Mouse (Mus musculus) neural tube, embryonic 13.5 days (tissue): ENCODE results near the gene Entr1. TPM values are rescaled to one million over a fixed set of nuclear protein-coding genes. Genes with fewer than 3 reads are reported as not detected.

Source experiments
- ATAC-seq: fragments of 200-750 bp; cut with Nextera tagmentation; 2 replicates; pipeline ENCODE4 v1.8.0; 2017; ENCODE audit warnings: low read depth, mild to moderate bottlenecking, moderate TSS enrichment, moderate library complexity
- H3K27ac ChIP-seq: fragments of 300-500 bp; sonication (generic); replicated peaks from 2 replicates; pipeline ENCODE4 v1.5.1; 2015; ENCODE audit warnings: moderate library complexity, mild to moderate bottlenecking, inconsistent platforms
- H3K27me3 ChIP-seq: fragments of 300-500 bp; sonication (generic); 2 replicates; pipeline ENCODE4 v1.6.1; 2015; ENCODE audit warnings: mild to moderate bottlenecking, inconsistent platforms
- H3K36me3 ChIP-seq: fragments of 300-500 bp; sonication (generic); 2 replicates; pipeline ENCODE4 v1.6.1; 2015; ENCODE audit warnings: mild to moderate bottlenecking, inconsistent platforms
- H3K4me1 ChIP-seq: fragments of 300-500 bp; sonication (generic); replicated peaks from 2 replicates; pipeline ENCODE4 v1.6.1; 2015; ENCODE audit warnings: inconsistent platforms
- H3K4me2 ChIP-seq: fragments of 300-500 bp; sonication (generic); 2 replicates; pipeline ENCODE4 v1.6.1; 2015; ENCODE audit warnings: inconsistent platforms, mild to moderate bottlenecking, moderate library complexity
- H3K4me3 ChIP-seq: fragments of 300-500 bp; sonication (generic); 2 replicates; pipeline ENCODE4 v1.5.1; 2015; ENCODE audit warnings: mild to moderate bottlenecking, inconsistent platforms
- H3K9ac ChIP-seq: fragments of 300-500 bp; sonication (generic); 2 replicates; pipeline ENCODE4 v1.6.1; 2015; ENCODE audit warnings: moderate library complexity, mild to moderate bottlenecking, inconsistent platforms
- H3K9me3 ChIP-seq: fragments of 300-500 bp; sonication (generic); 2 replicates; pipeline ENCODE4 v1.6.1; 2016; ENCODE audit warnings: inconsistent platforms
- WGBS: fragments of 180-500 bp; shearing (Covaris S2); methylation state at CpG from one replicate; pipeline ENCODE4 v1.1.7; 2015; 5-methylcytosine and 5-hydroxymethylcytosine counted together
- polyA plus RNA-seq: library from polyadenylated mRNA; unstranded; fragments of >200 nt; fragmentation: Nextera tagmentation; extraction: Ambion mirVana; gene quantifications from 2 replicates; pipeline ENCODE4 v1.2.1, GENCODE M21; 2015

The Entr1 gene
- polyA plus RNA-seq, 1 experiment from 2014 or later = 158 TPM

- ATAC-seq = peak; percentile 34; the same call in 1 of the 2 replicates
- Histone ChIP-seq H3K4me1 (peaks cover 45% of the 10 kb centered on the region), H3K4me2 (peak overlapping the region; percentile 99), H3K9me3 (no peaks in the 10 kb centered on the region), H3K9ac (no peak overlapping the region), H3K27me3 (no peaks in the 10 kb centered on the region), H3K36me3 (peaks cover 50% of the 10 kb centered on the region), H3K4me3 (peak overlapping the region; percentile 94), H3K27ac (no peak overlapping the region)
- 59% methylated on average over 3 of the region's 3 CpGs for WGBS
Measured at GRCm38 (mm10) chr2:26409362-26409761, 20.2 kb upstream of the Entr1 start.

GRCm38 (mm10) chr2:26408515-26409356 is 19.6 kb upstream of the Entr1 start, which contains the start of gene Inpp5e:
Gene Inpp5e (minus strand): TSS chr2:26409203.
- Histone ChIP-seq H3K4me3 (peak within 1 kb of the TSS; percentile 94), H3K9ac (peak within 1 kb of the TSS; percentile 93), H3K9me3 (no peaks in the 10 kb centered on the region), H3K36me3 (peaks cover 43% of the 10 kb centered on the region), H3K4me1 (peaks cover 46% of the 10 kb centered on the region), H3K27me3 (no peaks in the 10 kb centered on the region), H3K4me2 (peak within 1 kb of the TSS; percentile 99), H3K27ac (peak within 1 kb of the TSS; percentile 77)
- under 1% methylated on average over 57 of the region's 57 CpGs for WGBS
- ATAC-seq = peak; percentile 97

GRCm38 (mm10) chr2:26403306-26403705 is 14.2 kb upstream of the Entr1 start:
- Histone ChIP-seq H3K27ac (no peak overlapping the region), H3K36me3 (peaks cover 47% of the 10 kb centered on the region), H3K4me3 (no peak overlapping the region), H3K27me3 (no peaks in the 10 kb centered on the region), H3K4me2 (no peak overlapping the region), H3K9ac (no peak overlapping the region), H3K4me1 (peaks cover 44% of the 10 kb centered on the region), H3K9me3 (no peaks in the 10 kb centered on the region)
- WGBS = 78% methylated on average over 8 of the region's 8 CpGs
- no peak for ATAC-seq

- H3K27me3 ChIP-seq = no peaks in the 10 kb centered on the region
- H3K27ac ChIP-seq = no peak overlapping the region
- H3K9me3 ChIP-seq = no peaks in the 10 kb centered on the region
- WGBS = 89% methylated on average over 1 of the region's 1 CpGs
- H3K4me3 ChIP-seq = no peak overlapping the region
- no peak for ATAC-seq
- H3K4me1 ChIP-seq = peaks cover 33% of the 10 kb centered on the region
- no peak overlapping the region for H3K9ac ChIP-seq
- no peak overlapping the region for H3K4me2 ChIP-seq
- H3K36me3 ChIP-seq = peaks cover 57% of the 10 kb centered on the region
Measured at GRCm38 (mm10) chr2:26402265-26402664, 13.1 kb upstream of the Entr1 start.

GRCm38 (mm10) chr2:26401023-26401422 is 11.9 kb upstream of the Entr1 start:
- peaks cover 68% of the 10 kb centered on the region for H3K36me3 ChIP-seq
- WGBS = 92% methylated on average over 4 of the region's 4 CpGs
- no peak overlapping the region for H3K4me2 ChIP-seq
- ATAC-seq = no peak
- H3K9ac ChIP-seq = no peak overlapping the region
- H3K4me1 ChIP-seq = peaks cover 21% of the 10 kb centered on the region
- H3K27me3 ChIP-seq = no peaks in the 10 kb centered on the region
- no peak overlapping the region for H3K27ac ChIP-seq
- no peak overlapping the region for H3K4me3 ChIP-seq
- no peaks in the 10 kb centered on the region for H3K9me3 ChIP-seq

GRCm38 (mm10) chr2:26400296-26400695 is 11.2 kb upstream of the Entr1 start:
- WGBS = 92% methylated on average over 5 of the region's 5 CpGs
- no peak for ATAC-seq
- H3K27ac ChIP-seq = no peak overlapping the region
- no peaks in the 10 kb centered on the region for H3K27me3 ChIP-seq
- peaks cover 72% of the 10 kb centered on the region for H3K36me3 ChIP-seq
- H3K4me2 ChIP-seq = no peak overlapping the region
- no peak overlapping the region for H3K9ac ChIP-seq
- no peak overlapping the region for H3K4me3 ChIP-seq
- H3K4me1 ChIP-seq = peaks cover 14% of the 10 kb centered on the region
- H3K9me3 ChIP-seq = no peaks in the 10 kb centered on the region

- no peak overlapping the region for H3K9ac ChIP-seq
- no peaks in the 10 kb centered on the region for H3K9me3 ChIP-seq
- no peaks in the 10 kb centered on the region for H3K27me3 ChIP-seq
- 90% methylated on average over 5 of the region's 5 CpGs for WGBS
- H3K36me3 ChIP-seq = peaks cover 79% of the 10 kb centered on the region
- H3K4me1 ChIP-seq = peaks cover 7% of the 10 kb centered on the region
- H3K4me2 ChIP-seq = no peak overlapping the region
- no peak overlapping the region for H3K27ac ChIP-seq
- ATAC-seq = no peak
- no peak overlapping the region for H3K4me3 ChIP-seq
Measured at GRCm38 (mm10) chr2:26399647-26400046, 10.5 kb upstream of the Entr1 start.

GRCm38 (mm10) chr2:26398978-26399377 is 9.9 kb upstream of the Entr1 start:
- H3K4me1 ChIP-seq = peaks cover 6% of the 10 kb centered on the region; the same call in 1 of the 2 replicates
- no peak overlapping the region for H3K4me2 ChIP-seq
- no peak overlapping the region for H3K27ac ChIP-seq
- peaks cover 86% of the 10 kb centered on the region for H3K36me3 ChIP-seq
- H3K9ac ChIP-seq = no peak overlapping the region
- no peaks in the 10 kb centered on the region for H3K9me3 ChIP-seq
- ATAC-seq = no peak
- no peak overlapping the region for H3K4me3 ChIP-seq
- WGBS = 94% methylated on average over 8 of the region's 8 CpGs
- no peaks in the 10 kb centered on the region for H3K27me3 ChIP-seq

GRCm38 (mm10) chr2:26391617-26392016 is 2.5 kb upstream of the Entr1 start:
- peaks cover 76% of the 10 kb centered on the region for H3K36me3 ChIP-seq
- no peak overlapping the region for H3K9ac ChIP-seq
- WGBS = 89% methylated on average over 6 of the region's 6 CpGs
- H3K9me3 ChIP-seq = no peaks in the 10 kb centered on the region
- H3K4me2 ChIP-seq = no peak overlapping the region
- H3K4me3 ChIP-seq = no peak overlapping the region
- H3K27ac ChIP-seq = no peak overlapping the region
- H3K27me3 ChIP-seq = no peaks in the 10 kb centered on the region
- H3K4me1 ChIP-seq = peaks cover 26% of the 10 kb centered on the region
- ATAC-seq = no peak

- Histone ChIP-seq H3K27me3 (no peaks in the 10 kb centered on the region), H3K4me2 (no peak overlapping the region; the same call in 1 of the 2 replicates)
Measured at GRCm38 (mm10) chr2:26390954-26391353, 1.8 kb upstream of the Entr1 start.

GRCm38 (mm10) chr2:26388682-26389153 is 398 bp downstream of the Entr1 start:
- peaks cover 76% of the 10 kb centered on the region for H3K36me3 ChIP-seq
- H3K27ac ChIP-seq = peak overlapping the region; percentile 75
- 1% methylated on average over 45 of the region's 45 CpGs for WGBS
- no peaks in the 10 kb centered on the region for H3K27me3 ChIP-seq
- H3K4me1 ChIP-seq = peaks cover 26% of the 10 kb centered on the region
- peak overlapping the region; percentile 93 for H3K9ac ChIP-seq
- H3K4me3 ChIP-seq = peak overlapping the region; percentile 91
- peak overlapping the region; percentile 99 for H3K4me2 ChIP-seq
- ATAC-seq = peak; percentile 60
- no peaks in the 10 kb centered on the region for H3K9me3 ChIP-seq

More at GRCm38 (mm10) chr2:26390954-26391353, 1.8 kb upstream of the Entr1 start:
- WGBS = 92% methylated on average over 3 of the region's 3 CpGs
- ATAC-seq = no peak
- Histone ChIP-seq H3K4me3 (no peak overlapping the region), H3K4me1 (peaks cover 26% of the 10 kb centered on the region), H3K36me3 (peaks cover 76% of the 10 kb centered on the region), H3K9me3 (no peaks in the 10 kb centered on the region), H3K9ac (0 out of 2 replicates have a peak overlapping the region, but pooled peaks have one; percentile 12), H3K27ac (no peak overlapping the region)

GRCm38 (mm10) chr2:26387713-26388112 is 1.4 kb downstream of the Entr1 start:
- H3K9ac ChIP-seq = peak overlapping the region; percentile 93
- no peaks in the 10 kb centered on the region for H3K27me3 ChIP-seq
- H3K36me3 ChIP-seq = peaks cover 76% of the 10 kb centered on the region
- H3K4me2 ChIP-seq = peak overlapping the region; percentile 99
- peaks cover 26% of the 10 kb centered on the region for H3K4me1 ChIP-seq
- no peak for ATAC-seq
- H3K9me3 ChIP-seq = no peaks in the 10 kb centered on the region
- H3K4me3 ChIP-seq = peak overlapping the region; percentile 91
- WGBS = 90% methylated on average over 3 of the region's 3 CpGs
- H3K27ac ChIP-seq = no peak overlapping the region
